ENCODE assay signal across 30 mouse cellular contexts in genomic region chr3:64889725-64890124, GRCm38 (mm10). TPM values are rescaled to one million over a fixed set of nuclear protein-coding genes. Genes with fewer than 3 reads are reported as not detected.
"Had no signal": no experiment of that assay in that cellular context is flagged by ENCODE, and none has a peak within 500 bp of the region (broad histone marks: within the 10 kb centered on the region; RNA-seq: fewer than 3 reads in every experiment).

No protein-coding gene starts in this region.

- ATAC-seq: intestine, postnatal 0 days; liver, embryonic 12.5 days; midbrain, embryonic 15.5 days had no signal

- H3K4me2 ChIP-seq: limb, embryonic 13.5 days; liver, embryonic 12.5 days; liver, embryonic 15.5 days; midbrain, embryonic 11.5 days; midbrain, embryonic 15.5 days; neural tube, embryonic 13.5 days had no signal

- H3K9ac ChIP-seq: limb, embryonic 13.5 days; liver, embryonic 12.5 days; liver, embryonic 15.5 days; midbrain, embryonic 15.5 days; neural tube, embryonic 13.5 days had no signal

- H3K27me3 ChIP-seq: limb, embryonic 13.5 days; liver, embryonic 12.5 days; liver, embryonic 15.5 days; midbrain, embryonic 15.5 days; neural tube, embryonic 13.5 days had no signal

- H3K9me3 ChIP-seq: limb, embryonic 10.5 days; limb, embryonic 13.5 days; liver, embryonic 12.5 days; liver, embryonic 15.5 days; midbrain, embryonic 15.5 days; neural tube, embryonic 13.5 days had no signal

- H3K4me3 ChIP-seq: limb, embryonic 10.5 days; limb, embryonic 13.5 days; liver, embryonic 12.5 days; liver, embryonic 15.5 days; midbrain, embryonic 15.5 days; myocyte; neural tube, embryonic 13.5 days had no signal

- H3K27ac ChIP-seq: limb, embryonic 10.5 days; limb, embryonic 13.5 days; liver, embryonic 12.5 days; liver, embryonic 15.5 days; midbrain, embryonic 15.5 days; neural tube, embryonic 13.5 days had no signal

- H3K4me1 ChIP-seq: limb, embryonic 10.5 days; limb, embryonic 13.5 days; liver, embryonic 12.5 days; liver, embryonic 15.5 days; midbrain, embryonic 15.5 days; neural tube, embryonic 13.5 days had no signal

- DNase-seq: kidney, adult 2 months; kidney, postnatal 14 days; kidney, postnatal 4 days; layer of hippocampus, adult 9-11 months; layer of hippocampus, postnatal 36 days; liver; lung, adult 2 months; lung, postnatal 14 days; lung, postnatal 4 days; right cerebral cortex, adult 18-20 months; right cerebral cortex, postnatal 14 days; right cerebral cortex, postnatal 4 days; thymus, postnatal 14 days; thymus, postnatal 4 days had no signal

- H3K36me3 ChIP-seq: limb, embryonic 10.5 days; limb, embryonic 13.5 days; liver, embryonic 12.5 days; liver, embryonic 15.5 days; midbrain, embryonic 15.5 days; neural tube, embryonic 13.5 days had no signal

RNA-seq across cellular contexts. Expression of gene Vmn2r7, which starts 45.2 kb away (rescaled TPM):
- total RNA-seq: layer of hippocampus, postnatal 36 days; left cerebral cortex, postnatal 25 days; megakaryocyte progenitor cell, adult 5-6 weeks; megakaryocyte-erythroid progenitor cell, adult 5-6 weeks; monocyte, adult 5-6 weeks had no signal
- polyA plus RNA-seq: intestine, postnatal 0 days; kidney, adult 2 months; kidney, embryonic 14.5 days; limb, embryonic 10.5 days; limb, embryonic 13.5 days; liver, embryonic 12.5 days; liver, embryonic 15.5 days; lung, adult 2 months; lung, embryonic 16.5 days; midbrain, embryonic 11.5 days; midbrain, embryonic 15.5 days; myocyte; neural tube, embryonic 13.5 days; stomach, embryonic 14.5 days had no signal
